Mouse (Mus musculus) forebrain, postnatal 0 days (tissue): ENCODE data around the gene Wdtc1. TPM values are rescaled to one million over a fixed set of nuclear protein-coding genes. Genes with fewer than 3 reads are reported as not detected.

ENCODE experiments used
- ATAC-seq: fragments of 200-750 bp; cut with Nextera tagmentation; 2 replicates; pipeline ENCODE4 v1.8.0; 2017; ENCODE audit warnings: mild to moderate bottlenecking, moderate library complexity
- DNase-seq: peaks from one replicate; pipeline ENCODE4 v3.0.0-alpha.2; 2015
- H3K27ac ChIP-seq: fragments of 300-500 bp; sonication (generic); 2 replicates; pipeline ENCODE4 v1.5.1; 2014; ENCODE audit warnings: low read depth, mild to moderate bottlenecking, antibody characterized with exemption, low read length, moderate library complexity, mixed read lengths
- H3K27me3 ChIP-seq: fragments of 300-500 bp; sonication (generic); 2 replicates; pipeline ENCODE4 v1.6.1; 2014; ENCODE audit warnings: mild to moderate bottlenecking, low read length, mixed read lengths; ENCODE audit not compliant: insufficient read depth
- H3K36me3 ChIP-seq: fragments of 300-500 bp; sonication (generic); 2 replicates; pipeline ENCODE4 v1.6.1; 2014; ENCODE audit warnings: mild to moderate bottlenecking, moderate library complexity; ENCODE audit not compliant: insufficient read depth
- H3K4me1 ChIP-seq: fragments of 300-500 bp; sonication (generic); 2 replicates; pipeline ENCODE4 v1.6.1; 2014; ENCODE audit warnings: antibody characterized with exemption; ENCODE audit not compliant: insufficient read depth
- H3K4me2 ChIP-seq: fragments of 300-500 bp; sonication (generic); 2 replicates; pipeline ENCODE4 v1.6.1; 2014; ENCODE audit warnings: low read depth, mild to moderate bottlenecking, moderate library complexity
- H3K4me3 ChIP-seq: fragments of 300-500 bp; sonication (generic); 2 replicates; pipeline ENCODE4 v1.5.1; 2014; ENCODE audit warnings: low read depth, low read length, mixed read lengths
- H3K9ac ChIP-seq: fragments of 300-500 bp; sonication (generic); 2 replicates; pipeline ENCODE4 v1.6.1; 2014; ENCODE audit warnings: mild to moderate bottlenecking
- H3K9me3 ChIP-seq: fragments of 300-500 bp; sonication (generic); 2 replicates; pipeline ENCODE4 v1.6.1; 2016; ENCODE audit warnings: low read length
- CTCF ChIP-seq: sonication (generic); IDR thresholded peaks from 2 replicates; pipeline ENCODE4 v1.5.1; 2016; ENCODE audit warnings: antibody characterized with exemption, control low read depth, low read depth
- WGBS: fragments of 180-500 bp; shearing (Covaris S2); extraction: QIAGEN DNeasy Blood & Tissue Kit; methylation state at CpG from one replicate; pipeline ENCODE4 v1.1.7; 2014; 5-methylcytosine and 5-hydroxymethylcytosine counted together
- microRNA-seq, 2 experiments: library from miRNA; unstranded; fragments of <30 nt; microRNA quantifications; one replicate each; pipeline ENCODE4; 2016
- polyA plus RNA-seq: library from polyadenylated mRNA; unstranded; fragments of >200 nt; fragmentation: Nextera tagmentation; extraction: Ambion mirVana; gene quantifications from 2 replicates; pipeline ENCODE4 v1.2.1, GENCODE M21; 2015
- total RNA-seq: library from RNA; depleted of rRNA; stranded (reverse); fragments of >200 nt; gene quantifications from 2 replicates; pipeline ENCODE4 v1.2.3, GENCODE M21; 2014; rRNA removed

The Wdtc1 gene
- total and polyA plus RNA-seq, 2 experiments from 2014 or later, result 16.3 to 43.9 TPM

GRCm38 (mm10) chr4:133243538-133243937 is 109.7 kb downstream of the Wdtc1 start:
- no peaks in the 10 kb centered on the region for H3K36me3 ChIP-seq
- H3K4me1 ChIP-seq, result no peaks in the 10 kb centered on the region
- H3K9me3 ChIP-seq, result no peaks in the 10 kb centered on the region
- no peak overlapping the region for H3K27ac ChIP-seq
- ATAC-seq (no peak), DNase-seq (no peak)
- no peak overlapping the region for H3K4me2 ChIP-seq
- no peak overlapping the region for H3K4me3 ChIP-seq
- no peak for TF ChIP-seq CTCF
- H3K27me3 ChIP-seq, result peaks cover 37% of the 10 kb centered on the region
- H3K9ac ChIP-seq, result no peak overlapping the region
- WGBS, result 56% methylated on average over 12 of the region's 13 CpGs

- no peak overlapping the region for H3K4me2 ChIP-seq
- no peak for TF ChIP-seq CTCF
Observed at GRCm38 (mm10) chr4:133242710-133243109, 110.6 kb downstream of the Wdtc1 start.

More at GRCm38 (mm10) chr4:133242710-133243109, 110.6 kb downstream of the Wdtc1 start:
- ATAC-seq, result no peak
- Histone ChIP-seq H3K9ac (no peak overlapping the region), H3K27ac (no peak overlapping the region), H3K4me1 (no peaks in the 10 kb centered on the region), H3K9me3 (no peaks in the 10 kb centered on the region), H3K36me3 (no peaks in the 10 kb centered on the region), H3K4me3 (no peak overlapping the region), H3K27me3 (peaks cover 31% of the 10 kb centered on the region)
- WGBS, result 54% methylated on average over 9 of the region's 9 CpGs
- DNase-seq, result no peak

Small RNAs within 50 kb of the gene (microRNA-seq; reads per million reads assigned to microRNA genes)
- gene Mir5122, result 0.77 to 0.98 reads per million in 2 experiments

Other genes with a start within 250 kb of the Wdtc1 start
- 8.1 and 11.3 TPM in 2 replicates for gene Wasf2, start 223.0 kb downstream of the Wdtc1 start, total RNA-seq
- gene Wasf2, start 223.0 kb downstream of the Wdtc1 start, polyA plus RNA-seq, result 15.7 and 24.1 TPM in 2 replicates
- gene Cd164l2, start 141.3 kb downstream of the Wdtc1 start, total RNA-seq, result 2.8 and 4.6 TPM in 2 replicates
- gene Cd164l2, start 141.3 kb downstream of the Wdtc1 start, polyA plus RNA-seq, result 4.2 and 6.1 TPM in 2 replicates
- 1.1 and 2.2 TPM in 2 replicates for gene Gpr3, start 140.9 kb downstream of the Wdtc1 start, total RNA-seq
- 2.6 and 2.7 TPM in 2 replicates for gene Gpr3, start 140.9 kb downstream of the Wdtc1 start, polyA plus RNA-seq
- 4.7 and 7.2 TPM in 2 replicates for gene Map3k6, start 112.7 kb downstream of the Wdtc1 start, total RNA-seq
- 4.3 and 4.4 TPM in 2 replicates for gene Map3k6, start 112.7 kb downstream of the Wdtc1 start, polyA plus RNA-seq
- gene Sytl1, start 90.4 kb downstream of the Wdtc1 start, total RNA-seq, result 0.69 TPM in 1 of 2 replicates, not detected in the other
- 0.14 and 0.52 TPM in 2 replicates for gene Sytl1, start 90.4 kb downstream of the Wdtc1 start, polyA plus RNA-seq
- gene Tmem222, start 75.7 kb downstream of the Wdtc1 start, total RNA-seq, result 108 and 125 TPM in 2 replicates
- 146 and 157 TPM in 2 replicates for gene Tmem222, start 75.7 kb downstream of the Wdtc1 start, polyA plus RNA-seq
- 9.7 and 16.0 TPM in 2 replicates for gene Slc9a1, start 16.2 kb upstream of the Wdtc1 start, total RNA-seq
- 7.7 and 10.1 TPM in 2 replicates for gene Slc9a1, start 16.2 kb upstream of the Wdtc1 start, polyA plus RNA-seq
- 0.23 and 0.62 TPM in 2 replicates for gene Tent5b, start 126.7 kb upstream of the Wdtc1 start, total RNA-seq
- 0.31 TPM in 2 replicates for gene Tent5b, start 126.7 kb upstream of the Wdtc1 start, polyA plus RNA-seq
- gene Trnp1, start 145.1 kb upstream of the Wdtc1 start, total RNA-seq, result 25.7 and 32.1 TPM in 2 replicates
- 14.3 and 17.7 TPM in 2 replicates for gene Trnp1, start 145.1 kb upstream of the Wdtc1 start, polyA plus RNA-seq
- 0.23 TPM in 1 of 2 replicates, not detected in the other for gene Kdf1, start 165.5 kb upstream of the Wdtc1 start, total RNA-seq
- gene Kdf1, start 165.5 kb upstream of the Wdtc1 start, polyA plus RNA-seq, result 0.40 and 0.92 TPM in 2 replicates
- gene Nudc, start 192.5 kb upstream of the Wdtc1 start, total RNA-seq, result 115 and 119 TPM in 2 replicates
- 217 and 262 TPM in 2 replicates for gene Nudc, start 192.5 kb upstream of the Wdtc1 start, polyA plus RNA-seq
- gene Nr0b2, start 199.9 kb upstream of the Wdtc1 start, total RNA-seq, result not detected in 2 replicates
- gene Nr0b2, start 199.9 kb upstream of the Wdtc1 start, polyA plus RNA-seq, result not detected in 2 replicates
- gene Gpatch3, start 221.3 kb upstream of the Wdtc1 start, total RNA-seq, result 8.4 and 11.8 TPM in 2 replicates
- gene Gpatch3, start 221.3 kb upstream of the Wdtc1 start, polyA plus RNA-seq, result 4.2 and 5.4 TPM in 2 replicates
- gene Gpn2, start 230.9 kb upstream of the Wdtc1 start, total RNA-seq, result 18.5 and 20.5 TPM in 2 replicates
- gene Gpn2, start 230.9 kb upstream of the Wdtc1 start, polyA plus RNA-seq, result 16.8 and 19.7 TPM in 2 replicates
- 3.2 and 3.3 TPM in 2 replicates for gene Sfn, start 248.7 kb upstream of the Wdtc1 start, total RNA-seq
- gene Sfn, start 248.7 kb upstream of the Wdtc1 start, polyA plus RNA-seq, result 0.62 and 0.88 TPM in 2 replicates